Mouse (Mus musculus): ENCODE results near the gene Cacna1b.

The Cacna1b gene

DNA sequence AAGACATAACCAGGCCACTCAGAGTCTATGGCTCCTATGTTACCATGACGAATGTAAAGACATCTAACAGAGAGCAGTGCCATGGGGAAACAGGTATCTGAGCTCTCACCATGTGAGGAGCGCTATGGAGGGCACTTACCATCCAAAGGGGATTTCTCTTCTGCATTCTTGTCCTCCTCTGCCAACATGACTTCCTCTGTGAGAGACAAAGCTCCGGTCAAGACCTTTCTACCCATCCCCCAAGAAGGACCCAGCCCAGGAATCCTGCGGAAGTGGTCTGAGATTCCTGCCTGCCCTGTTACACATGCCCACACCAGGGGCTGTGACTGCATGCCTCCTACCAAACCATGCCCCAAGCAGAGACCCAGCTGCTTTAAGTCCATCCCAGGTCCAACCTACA lies 44.0 kb downstream of the Cacna1b start:
- DNase-seq (ENCODE audit: low spot score in 2 of 2), result no peak

DNA sequence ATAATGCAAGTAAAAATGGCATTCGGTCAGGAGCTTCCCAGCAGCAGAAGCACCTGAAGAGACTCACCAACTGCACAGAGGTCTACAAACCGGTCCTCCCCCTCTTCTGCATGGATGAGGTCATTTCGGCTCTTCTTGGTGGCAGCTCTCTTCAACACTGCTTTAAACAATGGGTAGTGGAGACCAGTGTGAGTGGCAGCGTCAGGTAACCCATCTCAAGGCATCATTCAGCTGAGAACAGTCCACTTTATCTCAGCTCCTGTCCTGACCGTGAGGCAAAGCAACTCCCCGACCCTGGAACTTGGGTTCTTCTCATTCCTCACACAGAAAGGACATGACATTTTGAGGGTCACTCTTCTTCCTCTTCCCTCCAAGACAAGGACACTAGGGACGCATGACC lies 45.0 kb downstream of the Cacna1b start:
- no peak for DNase-seq (ENCODE audit: low spot score in 2 of 2)

DNA sequence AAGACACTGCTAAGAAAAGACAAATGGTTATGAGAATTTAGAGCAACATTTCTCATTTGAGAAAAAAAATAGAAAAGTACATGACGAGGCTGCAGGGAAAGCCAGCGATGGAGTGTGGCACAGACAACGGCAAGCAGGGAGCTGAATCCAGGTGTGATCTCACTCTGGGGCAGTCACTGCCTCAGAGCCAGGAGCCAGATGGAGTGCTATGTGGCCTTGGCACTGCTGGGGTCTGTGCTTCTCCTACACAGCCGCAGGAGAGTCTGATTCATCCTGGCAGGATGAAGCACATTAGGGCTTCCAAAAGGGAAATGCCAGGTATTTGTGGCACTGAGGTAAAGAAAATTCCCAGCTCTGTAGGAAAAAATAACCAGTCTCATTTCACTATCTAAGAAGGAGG lies 45.5 kb downstream of the Cacna1b start:
- DNase-seq (ENCODE audit: low spot score in 2 of 2), result no peak

DNA sequence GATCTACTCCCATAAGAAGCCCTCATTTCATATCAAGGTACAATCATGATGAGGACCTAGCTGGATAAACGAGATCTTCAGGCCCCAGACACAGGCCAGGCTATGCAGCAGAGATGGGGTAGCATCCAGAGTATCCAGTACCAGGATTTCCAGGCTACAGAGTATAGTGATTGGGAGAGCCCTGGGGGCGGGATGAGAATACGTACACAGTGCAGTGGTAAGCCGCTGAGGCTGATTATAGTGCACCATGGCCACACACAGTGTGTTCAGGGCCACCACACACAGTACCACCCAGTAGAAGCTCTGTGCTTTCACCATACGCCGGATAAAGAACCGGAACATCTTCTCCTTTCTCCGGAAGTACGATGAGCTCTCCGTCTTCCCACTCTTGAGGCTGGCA lies 57.0 kb downstream of the Cacna1b start:
- DNase-seq (ENCODE audit: low spot score in 2 of 2), result no peak

DNA sequence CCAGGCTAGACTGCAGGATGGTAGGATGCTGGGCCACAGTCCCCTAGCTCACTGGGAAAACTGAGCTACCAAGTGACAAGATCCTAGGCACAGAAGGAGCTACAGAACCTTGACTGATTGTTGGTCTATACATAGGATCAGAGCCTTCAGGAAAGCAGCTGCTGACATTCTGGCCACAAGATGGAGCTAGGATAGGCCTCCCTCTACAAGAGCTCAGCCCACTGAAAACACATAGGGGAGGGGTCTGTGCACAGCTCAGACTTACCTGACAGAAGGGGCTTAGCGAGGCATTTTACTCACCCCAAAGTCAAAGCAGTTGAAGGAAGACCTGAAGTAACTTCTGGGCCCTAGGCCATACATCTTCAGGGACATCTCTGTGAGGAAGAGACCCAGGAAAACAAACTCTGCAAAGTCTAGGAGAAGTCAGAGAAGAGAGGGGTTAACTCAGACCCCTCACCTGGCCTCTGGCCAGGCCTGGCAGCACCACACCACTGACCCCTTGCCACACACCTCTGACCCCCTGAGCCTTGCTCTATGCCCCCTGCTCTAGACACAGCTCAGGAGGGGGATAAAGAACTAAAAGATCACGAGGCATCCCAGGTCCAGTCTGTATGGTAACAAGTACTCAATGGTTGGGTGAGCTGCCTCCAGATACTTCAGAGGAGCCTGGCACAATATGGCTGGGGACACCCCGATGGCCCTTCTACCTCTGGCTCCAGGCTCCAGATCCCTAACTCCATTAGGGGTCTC lies 60.6 kb downstream of the Cacna1b start:
- DNase-seq (ENCODE audit: low spot score in 2 of 2), result no peak

DNA sequence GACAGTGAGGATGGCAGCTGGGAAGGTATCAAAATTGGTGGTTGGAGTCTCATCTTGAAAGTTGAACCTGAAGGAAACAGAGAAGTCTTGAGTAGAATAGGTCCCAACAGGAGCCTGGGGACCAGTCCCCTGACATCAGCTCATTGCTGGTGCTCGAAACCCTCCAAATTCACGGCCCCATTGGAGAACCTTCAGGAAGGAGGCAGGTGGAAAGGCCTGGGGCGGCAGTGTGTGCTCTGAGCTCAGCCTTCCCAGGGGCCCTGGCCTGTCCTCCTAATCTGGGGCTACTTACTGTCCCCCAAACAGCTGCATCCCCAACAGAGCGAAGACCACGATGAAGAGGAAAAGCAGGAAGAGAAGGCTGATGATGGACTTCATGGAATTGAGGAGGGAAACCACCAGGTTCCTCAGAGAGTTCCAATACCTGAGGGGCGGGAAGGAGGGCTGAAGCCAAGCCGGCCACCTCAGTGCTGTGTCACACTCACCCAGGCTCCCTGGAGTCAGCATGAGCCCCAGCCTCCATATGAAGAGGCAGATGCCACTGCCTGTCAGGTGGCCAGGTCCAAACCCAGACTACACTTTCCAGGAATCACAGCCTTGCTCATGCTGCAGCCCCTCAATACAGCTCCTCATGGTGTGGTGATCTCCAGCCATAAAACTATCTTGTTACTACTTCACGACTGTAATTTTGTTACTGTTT lies 65.5 kb downstream of the Cacna1b start:
- DNase-seq (ENCODE audit: low spot score in 2 of 2), result no peak

DNA sequence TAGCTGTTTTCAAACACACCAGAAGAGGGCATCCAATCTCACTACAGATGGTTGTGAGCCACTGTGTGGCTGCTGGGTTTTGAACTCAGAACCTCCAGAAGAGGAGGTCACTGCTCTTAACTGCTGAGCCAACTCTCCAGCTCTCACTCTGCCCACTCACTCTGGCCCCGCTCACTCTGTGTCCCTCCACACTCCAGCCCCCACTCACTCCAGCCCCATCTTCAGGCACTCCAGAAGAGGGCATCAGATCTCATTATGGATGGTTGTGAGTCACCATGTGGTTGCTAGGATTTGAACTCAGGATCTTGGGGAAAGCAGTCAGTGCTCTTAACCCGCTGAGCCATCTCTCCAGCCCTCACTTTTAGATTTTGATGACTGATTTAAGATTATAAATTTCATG lies 70.6 kb downstream of the Cacna1b start:
- no peak for DNase-seq (ENCODE audit: low spot score in 2 of 2)

DNA sequence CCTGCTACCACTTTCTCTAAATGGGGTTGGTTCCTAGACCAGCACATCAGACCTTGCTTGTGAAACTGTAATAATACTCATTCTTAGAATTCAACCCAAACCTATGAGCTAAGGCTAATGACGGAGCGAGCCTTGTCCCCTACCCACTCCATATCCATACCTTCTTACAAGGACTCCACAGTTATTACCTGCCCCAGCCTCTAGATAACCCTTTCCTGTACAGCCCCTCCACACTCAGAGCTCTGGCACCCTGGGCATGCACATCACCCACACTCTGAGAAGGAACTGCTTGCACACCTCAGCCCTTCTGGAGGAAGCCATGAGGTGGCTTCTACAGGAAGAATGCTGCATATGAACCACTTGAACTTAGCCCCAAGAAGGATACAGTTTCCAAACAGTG lies 72.6 kb downstream of the Cacna1b start:
- no peak for DNase-seq (ENCODE audit: low spot score in 2 of 2)

DNA sequence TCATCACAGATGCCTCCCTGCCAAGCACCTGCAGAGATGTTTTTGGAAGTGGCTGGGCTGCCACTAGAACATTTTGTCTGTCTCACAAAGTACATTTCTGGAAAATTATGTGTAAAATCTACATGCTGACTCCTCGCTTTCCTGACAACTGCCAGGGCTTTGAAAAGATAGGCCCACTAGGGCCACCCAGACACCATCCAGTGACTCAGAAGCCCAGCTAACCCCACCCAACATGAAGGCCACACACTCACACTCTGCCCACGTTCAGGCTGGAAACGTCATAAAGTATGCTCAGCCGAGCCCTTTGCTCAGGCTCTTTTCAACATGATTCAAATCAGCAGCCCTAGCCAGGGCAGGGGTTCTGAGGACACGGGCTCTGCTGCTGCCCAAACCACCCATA lies 77.6 kb downstream of the Cacna1b start:
- DNase-seq (ENCODE audit: low spot score in 2 of 2), result no peak

DNA sequence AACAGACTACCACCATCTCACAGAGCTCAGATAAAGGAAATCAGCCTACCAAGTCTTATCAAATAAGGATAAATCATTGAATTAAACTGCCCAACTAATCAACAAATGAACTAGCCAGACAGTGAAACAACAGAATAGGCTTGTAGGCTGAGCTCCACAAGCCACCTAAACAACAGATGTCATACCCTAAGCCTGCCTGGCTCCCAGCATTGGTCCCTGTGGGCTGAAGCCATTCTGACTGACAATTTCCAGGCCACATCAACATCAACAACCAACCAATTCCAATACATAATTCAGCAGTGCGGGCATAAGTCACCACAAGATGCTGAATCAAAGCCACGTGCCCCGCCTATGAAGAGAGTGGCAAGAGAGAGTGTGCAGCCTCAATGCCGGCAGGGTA lies 78.2 kb downstream of the Cacna1b start:
- DNase-seq (ENCODE audit: low spot score in 2 of 2), result no peak

DNA sequence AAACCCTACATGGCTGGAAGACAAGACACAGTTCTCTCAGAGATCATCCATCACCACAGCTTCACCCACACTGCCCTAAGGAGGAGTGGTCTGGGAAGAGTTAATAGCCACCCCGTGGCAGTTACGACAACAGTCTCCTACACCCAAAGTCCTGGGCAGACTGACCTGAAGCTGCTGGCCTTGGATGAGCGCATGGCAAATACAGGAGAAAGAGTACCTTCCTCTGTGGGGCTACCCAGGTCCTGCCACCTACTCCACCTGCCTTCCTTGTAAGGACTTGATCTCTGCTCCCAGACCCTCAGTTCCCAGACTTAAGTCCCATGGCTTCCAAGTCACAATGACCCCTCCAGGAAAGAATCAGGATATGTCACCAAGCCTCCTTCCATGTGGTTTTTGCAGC lies 79.7 kb downstream of the Cacna1b start:
- DNase-seq (ENCODE audit: low spot score in 2 of 2), result no peak

DNA sequence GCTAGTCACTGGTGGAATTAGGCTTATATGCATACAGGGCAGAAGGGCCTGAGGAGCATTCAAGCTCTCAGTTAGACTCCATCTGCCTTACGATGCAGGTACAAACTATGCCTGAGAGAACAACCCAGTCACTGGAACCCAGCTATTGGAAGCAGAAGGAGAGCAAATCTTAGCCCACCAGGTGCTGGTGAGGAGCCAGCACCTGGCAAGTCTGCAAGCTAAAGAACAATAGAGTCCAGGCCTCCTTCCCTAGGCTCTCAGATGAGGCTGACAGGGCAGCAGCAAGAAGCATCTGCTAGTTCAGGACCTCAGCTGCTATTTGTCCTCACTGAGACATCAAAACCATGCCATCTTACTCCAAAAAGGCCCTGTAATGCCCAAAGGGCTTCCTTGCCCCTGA lies 82.2 kb downstream of the Cacna1b start:
- no peak for DNase-seq (ENCODE audit: low spot score in 2 of 2)

DNA sequence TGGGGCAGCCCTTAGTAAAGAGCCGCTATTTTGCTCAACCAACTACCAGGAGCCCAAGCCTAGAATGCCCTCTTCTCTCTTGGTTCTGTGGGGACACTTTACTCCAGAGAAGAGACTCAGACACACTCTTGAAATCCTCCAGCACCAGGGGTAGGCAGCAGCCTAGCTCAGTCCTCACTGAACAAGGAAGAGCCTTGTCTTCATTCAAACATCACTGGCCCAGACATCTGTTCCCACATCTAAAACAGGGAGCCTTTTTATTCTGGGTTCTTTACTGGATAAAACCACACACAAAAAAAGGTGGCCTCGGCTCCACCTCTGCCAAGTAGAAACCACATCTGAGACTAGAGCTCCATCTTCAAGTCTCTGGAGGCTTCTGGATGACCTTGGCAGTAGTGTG lies 82.8 kb downstream of the Cacna1b start:
- DNase-seq (ENCODE audit: low spot score in 2 of 2), result no peak

DNA sequence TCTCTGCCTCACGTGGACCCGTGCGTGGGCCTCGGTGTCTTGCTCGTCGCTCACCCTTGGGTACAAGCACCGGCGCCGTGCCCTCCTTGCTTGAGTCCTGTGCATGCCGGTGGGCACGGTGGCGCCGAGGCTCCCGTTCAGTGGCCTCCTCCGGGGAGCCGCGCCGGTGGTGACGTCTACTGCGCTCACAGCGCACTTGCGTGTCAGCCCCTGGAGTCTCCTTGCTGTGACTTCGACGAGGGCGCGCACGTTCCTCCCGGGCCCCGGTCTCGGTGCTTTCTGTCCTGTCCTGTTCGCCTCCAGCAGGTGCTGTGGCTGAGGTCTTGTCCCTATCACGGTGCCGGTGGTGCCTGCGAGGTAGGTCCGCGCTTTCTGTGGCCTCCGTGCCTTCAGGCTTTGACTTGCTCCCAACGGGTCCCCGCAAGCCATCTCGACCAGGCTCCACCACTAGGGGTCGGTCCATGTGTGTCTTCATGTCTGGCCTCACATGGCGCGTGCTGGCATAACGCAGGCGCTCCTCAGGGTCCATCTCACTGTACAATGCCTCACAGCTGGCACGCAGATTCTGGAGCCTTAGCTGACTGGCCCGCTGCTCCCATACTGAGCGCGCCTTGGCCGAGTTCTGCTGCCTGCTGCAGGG lies 83.8 kb downstream of the Cacna1b start:
- peak; percentile 4 to 8 for DNase-seq (ENCODE audit: low spot score in 2 of 2)

DNA sequence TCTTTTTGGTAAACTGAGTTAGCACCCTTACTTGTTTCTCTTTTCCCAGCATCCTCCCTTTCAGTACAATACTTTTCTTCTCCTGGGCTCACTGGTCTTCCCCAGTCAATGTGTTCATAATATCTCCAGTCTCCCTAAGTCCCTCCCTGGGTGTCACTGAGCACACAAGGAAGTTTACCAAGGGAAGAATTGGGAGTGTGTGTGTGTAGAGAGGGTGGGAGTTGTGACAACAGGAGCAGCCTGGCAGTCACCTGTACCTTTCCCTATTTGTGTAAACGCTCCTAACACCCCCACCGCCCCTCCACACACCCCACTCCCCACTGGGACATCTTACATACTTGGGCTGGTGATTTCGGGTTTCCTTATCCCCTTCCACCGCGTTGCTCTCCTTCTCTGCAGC lies 84.4 kb downstream of the Cacna1b start:
- no peak for DNase-seq (ENCODE audit: low spot score in 2 of 2)

DNA sequence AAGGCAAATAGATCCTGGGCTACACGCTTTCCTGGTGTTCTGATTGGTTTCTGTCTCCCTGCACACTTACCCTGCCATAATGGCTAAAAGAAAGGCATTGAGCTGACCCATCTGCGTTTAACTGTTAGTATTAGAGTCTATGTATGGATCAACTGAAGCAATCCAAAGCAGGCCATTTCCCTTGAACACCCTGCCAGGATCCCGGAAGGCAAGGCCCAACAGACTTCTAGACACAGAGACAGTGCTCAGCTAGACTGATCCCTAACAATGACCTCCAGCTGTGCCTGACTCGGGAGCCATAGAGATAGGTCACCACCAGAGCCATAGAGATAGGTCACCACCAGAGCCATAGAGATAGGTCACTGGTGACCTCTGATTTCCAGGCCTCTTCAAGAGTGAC lies 84.8 kb downstream of the Cacna1b start:
- no peak for DNase-seq (ENCODE audit: low spot score in 2 of 2)

DNA sequence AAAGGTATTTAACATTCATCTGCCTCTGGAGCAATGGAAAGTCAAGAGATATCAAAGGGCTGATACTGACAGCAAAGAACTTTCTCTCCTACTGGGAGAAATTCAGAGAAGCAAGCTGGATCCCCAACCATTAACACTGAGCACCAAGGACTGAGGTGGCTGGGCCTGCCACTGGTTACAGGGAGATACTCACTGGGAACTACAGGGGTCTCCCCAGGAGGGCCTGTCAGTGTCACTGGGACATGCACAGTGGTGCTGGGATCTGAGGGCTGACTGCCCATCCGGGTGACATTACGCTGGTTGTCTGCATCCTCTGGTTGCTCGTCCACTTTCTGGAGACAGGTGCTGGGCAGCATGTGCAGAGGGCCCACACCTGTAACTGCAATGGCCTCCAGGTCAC lies 85.3 kb downstream of the Cacna1b start:
- DNase-seq (ENCODE audit: low spot score in 2 of 2), result no peak

DNA sequence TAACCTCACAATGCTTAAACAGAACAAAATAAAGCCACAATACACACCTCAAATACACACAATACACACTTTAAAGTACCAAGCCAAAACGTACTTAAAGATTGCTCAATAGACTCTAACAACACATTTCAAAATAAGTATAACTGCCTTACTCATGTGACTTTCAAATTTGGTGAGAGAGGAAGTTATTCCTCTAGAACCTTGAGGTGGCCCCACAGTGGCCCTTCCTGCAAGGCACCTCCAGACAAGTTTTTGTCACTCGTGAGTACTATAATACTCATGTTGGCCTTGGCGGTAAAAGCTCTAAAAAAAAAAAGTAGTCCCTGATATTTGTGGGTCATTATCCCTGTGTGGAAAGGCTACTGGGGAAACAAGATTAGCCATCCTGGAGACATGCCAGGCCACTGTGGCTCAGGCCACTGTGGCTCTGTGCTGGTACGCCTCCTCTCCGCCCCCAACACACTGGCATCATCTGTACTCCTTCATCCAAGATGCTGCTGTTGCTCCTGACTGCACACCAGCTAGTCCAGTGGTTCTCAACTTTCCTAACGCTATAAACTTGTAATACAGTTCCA lies 88.4 kb downstream of the Cacna1b start:
- DNase-seq (ENCODE audit: low spot score in 2 of 2), result no peak

DNA sequence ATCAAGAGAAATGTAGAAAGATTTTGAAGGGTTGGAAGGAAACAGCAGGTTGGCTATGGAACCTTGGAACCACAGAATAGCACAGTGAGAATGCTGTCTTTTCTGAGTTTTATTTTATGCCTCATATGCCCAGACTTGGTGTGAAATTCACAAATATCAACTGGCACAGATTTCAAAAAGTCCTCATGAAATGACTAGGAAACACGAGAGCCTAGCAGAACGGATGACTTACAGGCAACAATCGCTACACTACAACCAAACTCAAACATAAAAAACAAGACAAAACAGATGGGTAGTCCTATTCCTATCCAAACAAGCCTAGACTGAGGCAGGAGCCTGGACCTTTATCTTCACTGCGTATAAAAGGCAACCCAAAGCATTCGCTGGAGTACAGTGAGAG lies 94.4 kb downstream of the Cacna1b start:
- DNase-seq (ENCODE audit: low spot score in 2 of 2), result no peak

DNA sequence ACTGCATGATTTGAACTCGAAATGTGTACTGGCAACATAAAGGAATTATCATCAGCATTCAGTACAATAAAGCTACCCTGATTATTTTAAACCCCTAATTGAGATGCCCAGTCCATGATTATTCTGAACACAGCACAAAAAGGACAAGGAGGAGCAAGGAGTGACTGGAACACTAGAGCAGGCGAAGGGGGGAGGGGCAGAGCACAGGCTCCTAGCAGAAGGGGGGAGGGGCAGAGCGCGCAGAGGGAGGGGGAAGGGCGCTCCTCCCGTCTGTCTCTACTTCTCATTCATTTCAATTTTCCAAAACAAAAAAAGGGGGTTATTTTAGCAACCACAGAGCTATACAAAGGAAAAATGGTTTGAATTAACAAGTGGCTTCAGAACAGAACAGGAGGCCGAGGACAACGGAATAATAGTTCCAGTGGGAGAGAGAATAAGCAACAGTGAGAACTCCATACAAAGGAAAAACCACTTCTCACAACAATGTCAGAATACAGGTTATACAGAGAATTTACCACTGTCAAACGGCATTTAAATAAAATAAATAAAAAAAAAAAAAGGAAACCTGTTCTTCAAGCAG lies 98.2 kb downstream of the Cacna1b start:
- DNase-seq (ENCODE audit: low spot score in 2 of 2), result no peak

DNA sequence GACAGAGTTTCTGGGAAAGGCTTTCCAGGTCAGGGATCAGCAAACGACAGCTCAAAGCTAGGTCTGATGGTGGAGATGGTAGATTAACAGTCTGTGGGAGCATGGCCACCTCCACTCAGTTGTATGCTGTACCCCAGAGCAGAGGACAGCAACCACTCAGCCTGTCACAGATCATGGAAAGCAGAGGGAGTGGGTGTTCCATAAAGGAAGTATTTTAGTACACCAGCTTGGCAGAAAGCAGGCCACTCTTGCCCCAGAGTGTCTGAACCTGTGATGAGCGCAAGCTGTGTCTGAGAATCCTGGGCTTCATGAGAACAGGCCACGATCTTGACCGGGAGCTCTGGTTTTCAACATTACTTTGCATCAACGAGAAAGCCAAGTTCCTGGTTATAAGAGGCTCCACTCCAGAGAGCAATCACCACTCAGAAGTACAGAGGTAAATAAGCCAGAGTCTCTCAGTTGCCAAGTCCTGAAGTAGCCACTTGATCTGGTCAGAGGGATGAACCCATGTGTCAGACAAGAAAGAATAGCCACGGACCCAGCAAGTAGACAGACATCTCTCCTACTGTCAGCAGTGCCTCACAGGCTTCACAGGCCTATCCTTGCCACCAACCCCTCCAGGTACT lies 103.7 kb downstream of the Cacna1b start:
- DNase-seq (ENCODE audit: low spot score in 2 of 2), result no peak

DNA sequence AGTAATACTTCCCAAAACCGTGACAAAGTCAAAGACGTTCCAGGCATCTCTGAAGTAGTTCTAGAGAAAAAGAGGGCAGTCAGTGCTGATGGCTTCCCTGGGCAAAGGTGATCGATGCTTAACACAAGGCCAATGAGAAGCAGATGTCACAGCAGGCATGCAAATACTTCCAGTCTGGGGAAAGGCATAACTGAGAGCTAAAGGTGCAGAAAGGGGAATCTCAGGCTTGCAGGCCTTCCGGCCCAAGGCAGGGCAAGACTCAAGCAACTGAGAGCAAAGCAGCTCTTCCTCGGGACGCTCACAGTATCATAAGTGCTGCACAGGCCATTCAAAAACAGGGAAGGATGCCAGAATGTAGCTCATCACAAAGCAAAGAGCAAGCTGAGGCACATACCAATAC lies 114.4 kb downstream of the Cacna1b start:
- no peak for DNase-seq (ENCODE audit: low spot score in 2 of 2)
